Mouse (Mus musculus) erythroblast, embryonic 14.5 days (primary cell): ENCODE measurements around the gene Ep300.

Experiments used
- GATA1 ChIP-seq: IDR thresholded peaks from 2 replicates; pipeline ENCODE4 v1.6.1; 2012; ENCODE audit warnings: low read length, inconsistent platforms, mixed read lengths
- TAL1 ChIP-seq: IDR thresholded peaks from 3 replicates; pipeline ENCODE4 v1.6.1; 2012; ENCODE audit warnings: low read length, inconsistent platforms, mixed read lengths

GRCm38 (mm10) chr15:81663281-81663680 is 78.1 kb downstream of the Ep300 start:
- TF ChIP-seq TAL1 = no peak
- no peak for TF ChIP-seq GATA1
